Mouse (Mus musculus): ENCODE measurements at regions not wholly inside any gene's neighbourhood (a gene's known extent, or its start where the extent isn't known, plus 50 kb on each side); places are given as distances from the start of the nearest gene placed in this dataset.

DNA sequence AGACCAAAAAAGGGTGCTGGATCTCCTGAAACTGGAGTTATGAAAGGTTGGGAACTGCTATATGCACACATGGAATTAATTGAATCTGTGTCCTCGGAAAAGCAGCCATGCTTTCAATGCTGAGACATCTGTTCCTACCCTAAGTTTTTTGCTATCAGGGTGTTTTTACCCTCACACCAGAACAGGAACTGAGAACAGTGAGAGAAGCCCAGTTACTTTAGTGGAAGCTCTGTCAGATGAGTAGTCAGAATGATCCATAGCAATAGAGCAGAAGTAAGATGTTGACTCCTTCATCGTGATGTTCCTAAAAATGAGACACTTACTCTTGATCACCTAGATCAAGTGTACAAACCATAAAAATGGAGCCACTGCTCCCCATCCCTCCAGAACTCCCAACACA is 468.7 kb upstream of the Vstm2b start:
- TF ChIP-seq CTCF (IDR thresholded peaks at IDR 0.05; ENCODE audit: borderline replicate concordance, insufficient read depth, low read depth, low read length) (no peak), POLR2A (IDR thresholded peaks at IDR 0.05; ENCODE audit: borderline replicate concordance, insufficient read depth, low read length) (no peak)

All from cerebellum, adult 2 months (tissue).